Mouse (Mus musculus) A20 (cell line): Measurements from ENCODE around the gene Zan.

Experiments
- DNase-seq: peaks from one replicate; pipeline ENCODE4 v3.0.0-alpha.2; 2011; ENCODE audit warnings: low read depth, low spot score

Gene Zan

GRCm38 (mm10) chr5:137419105-137419504 lies 57.8 kb downstream of the Zan start:
- no peak for DNase-seq

GRCm38 (mm10) chr5:137414253-137414652 lies 62.6 kb downstream of the Zan start:
- no peak for DNase-seq

- no peak for DNase-seq
Measured at GRCm38 (mm10) chr5:137411235-137411634, 65.6 kb downstream of the Zan start.

GRCm38 (mm10) chr5:137410549-137410948 lies 66.3 kb downstream of the Zan start:
- no peak for DNase-seq

- peak; percentile 66 for DNase-seq
Measured at GRCm38 (mm10) chr5:137410066-137410465, 66.8 kb downstream of the Zan start.

GRCm38 (mm10) chr5:137409451-137409850 lies 67.4 kb downstream of the Zan start:
- no peak for DNase-seq

DNA sequence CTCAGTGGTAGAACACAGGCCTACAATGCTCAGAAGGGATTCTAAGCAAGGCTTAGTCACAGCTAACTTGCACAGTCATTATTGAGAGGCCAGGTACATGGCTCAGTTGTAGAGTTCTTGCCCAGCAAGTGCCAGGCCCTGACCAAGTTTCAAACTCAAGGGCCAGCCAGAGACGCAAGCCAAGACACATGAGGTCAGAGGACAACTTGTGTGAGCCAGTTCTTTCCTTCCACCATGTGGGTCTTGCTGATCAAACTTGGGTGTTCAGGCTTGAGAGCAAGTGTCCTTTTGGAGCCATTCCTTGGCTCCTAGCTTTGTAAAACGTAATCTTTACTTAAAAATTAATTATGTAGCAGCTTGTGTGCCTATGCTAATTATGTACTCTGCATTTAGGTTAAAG lies 72.8 kb downstream of the Zan start:
- no peak for DNase-seq

DNA sequence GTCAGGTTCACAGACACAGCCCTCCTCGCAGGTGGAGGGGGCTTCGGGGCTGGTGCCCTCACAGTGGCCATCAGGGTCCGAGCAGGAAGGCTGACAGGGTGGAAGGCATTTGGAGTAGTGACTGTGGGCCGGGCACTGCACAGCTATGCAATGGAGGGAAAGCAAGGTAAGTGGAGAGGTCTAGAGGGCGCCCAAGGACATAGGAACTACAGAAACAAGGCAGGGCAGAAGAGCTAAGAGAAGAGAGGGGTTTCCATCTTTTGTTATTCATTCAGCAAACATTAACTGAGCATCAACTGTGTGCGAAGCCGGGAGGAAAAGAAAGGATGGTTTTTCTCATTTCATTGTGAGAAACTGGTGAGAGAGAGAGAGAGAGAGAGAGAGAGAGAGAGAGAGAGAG lies 82.4 kb downstream of the Zan start:
- DNase-seq, result peak; percentile 8

GRCm38 (mm10) chr5:137391641-137392040 lies 85.2 kb downstream of the Zan start:
- DNase-seq, result no peak

- DNase-seq, result no peak
Measured at GRCm38 (mm10) chr5:137386712-137387111, 90.2 kb downstream of the Zan start.

- DNase-seq, result no peak
Measured at GRCm38 (mm10) chr5:137383441-137383840, 93.4 kb downstream of the Zan start.

DNA sequence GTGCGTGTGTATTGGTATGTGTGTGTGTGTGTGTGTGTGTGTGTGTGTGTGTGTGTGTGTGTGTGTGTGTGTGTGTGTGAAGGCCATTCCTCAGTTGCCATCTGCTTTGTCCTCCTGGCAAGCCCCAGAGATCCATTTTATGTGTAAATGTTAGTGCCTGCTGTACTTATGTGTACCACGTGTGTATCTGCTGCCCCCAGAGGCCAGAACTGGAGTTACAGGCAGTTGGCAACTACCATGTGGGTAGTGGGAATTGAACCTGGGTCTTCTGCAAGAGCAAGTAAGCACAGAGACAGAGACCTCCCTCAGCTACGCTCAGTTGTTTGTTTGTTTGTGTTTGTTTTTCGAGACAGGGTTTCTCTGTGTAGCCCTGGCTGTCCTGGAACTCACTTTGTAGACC lies 95.7 kb downstream of the Zan start:
- peak; percentile 71 for DNase-seq

DNA sequence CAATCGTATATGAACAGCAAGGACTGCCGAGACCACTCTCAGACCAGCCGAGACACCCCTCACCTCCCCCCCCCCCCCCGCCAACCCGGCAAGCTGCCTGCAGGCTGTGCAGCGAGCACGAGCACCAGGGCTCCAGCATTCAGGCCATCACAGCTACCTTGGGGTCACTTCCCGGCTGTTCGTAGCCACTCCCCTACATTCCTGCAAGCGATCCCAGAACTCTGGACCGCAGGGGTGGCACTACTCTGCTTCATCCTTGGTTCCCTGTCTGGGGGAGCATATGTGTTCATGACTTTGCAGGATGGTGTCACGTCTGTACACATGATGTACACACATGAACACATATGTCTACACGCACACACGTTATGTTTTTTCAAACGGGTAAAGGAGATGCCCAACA lies 99.3 kb downstream of the Zan start:
- no peak for DNase-seq

DNA sequence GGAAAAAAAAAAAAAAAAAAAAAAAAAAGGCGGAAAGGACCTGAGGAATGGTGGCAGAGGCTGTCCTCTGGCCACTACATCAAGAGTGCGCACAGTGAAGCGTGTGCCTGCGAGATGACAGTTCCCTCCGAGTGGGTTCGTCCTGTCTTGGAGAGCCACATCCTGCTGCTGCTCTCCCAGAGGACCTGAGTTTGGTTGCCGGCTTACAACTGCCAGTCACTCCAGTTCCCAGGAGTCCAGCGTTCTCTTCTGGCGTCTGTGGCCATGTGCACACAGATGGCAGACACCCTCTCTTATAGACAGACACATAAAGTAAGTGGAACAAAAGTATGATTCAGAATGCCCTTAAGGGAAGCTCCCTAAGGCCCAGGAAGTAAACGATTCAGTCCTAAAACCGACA lies 99.7 kb downstream of the Zan start:
- DNase-seq, result no peak

DNA sequence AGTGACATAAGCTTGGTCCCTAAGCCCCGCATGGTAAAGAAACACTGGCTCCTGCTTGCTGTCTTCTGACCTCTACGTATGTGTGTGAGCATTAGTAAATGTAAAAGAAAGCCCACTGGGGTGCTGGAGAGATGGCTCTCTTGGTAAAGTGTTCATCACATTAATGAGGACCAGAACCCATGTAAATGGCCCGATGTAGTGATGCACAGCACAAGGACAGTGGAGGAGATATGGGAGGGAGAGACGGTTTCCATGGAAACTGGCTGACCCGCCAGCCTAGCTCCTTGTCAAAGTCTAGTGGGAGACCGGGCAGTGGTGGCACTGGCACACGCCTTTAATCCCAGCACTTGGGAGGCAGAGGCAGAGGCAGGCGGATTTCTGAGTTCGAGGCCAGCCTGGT lies 100.1 kb downstream of the Zan start:
- no peak for DNase-seq

- DNase-seq, result no peak
Measured at GRCm38 (mm10) chr5:137376198-137376597, 100.7 kb downstream of the Zan start.

- no peak for DNase-seq
Measured at GRCm38 (mm10) chr5:137375627-137376026, 101.2 kb downstream of the Zan start.

DNA sequence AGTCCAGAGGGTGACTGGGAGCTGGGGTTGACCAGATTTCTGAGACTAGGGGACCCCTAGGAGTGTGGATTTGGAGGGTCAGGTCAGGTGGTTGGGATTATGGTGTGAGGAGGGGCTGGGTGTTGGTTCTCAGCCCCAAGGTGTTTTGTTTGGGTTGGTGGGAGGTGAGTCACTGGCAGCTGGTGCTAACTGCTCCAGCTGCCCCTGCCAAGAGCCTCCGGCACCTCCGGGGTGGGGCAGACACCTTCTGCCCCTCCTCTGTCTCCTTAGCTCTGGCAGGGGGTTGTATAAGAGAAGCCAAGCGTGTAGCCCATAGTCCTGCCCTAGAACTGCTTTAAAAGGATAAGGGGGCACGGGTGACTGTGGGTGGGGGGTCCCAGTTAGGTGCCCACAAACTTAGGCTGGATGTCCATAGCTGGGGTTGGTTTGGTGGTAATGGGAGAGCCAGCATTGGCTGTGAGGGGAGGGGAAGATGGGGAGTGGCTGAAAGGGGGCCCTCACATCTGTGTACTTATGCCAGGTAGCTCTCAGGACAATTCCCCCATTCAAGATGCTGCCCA lies 102.3 kb downstream of the Zan start:
- DNase-seq, result no peak

GRCm38 (mm10) chr5:137373371-137373950 lies 103.4 kb downstream of the Zan start:
- DNase-seq, result no peak

- DNase-seq, result no peak
Measured at GRCm38 (mm10) chr5:137369665-137370064, 107.2 kb downstream of the Zan start.

GRCm38 (mm10) chr5:137358382-137358781 lies 118.5 kb downstream of the Zan start:
- DNase-seq, result peak; percentile 20

- no peak for DNase-seq
Measured at GRCm38 (mm10) chr5:137354091-137354490, 122.8 kb downstream of the Zan start.

DNA sequence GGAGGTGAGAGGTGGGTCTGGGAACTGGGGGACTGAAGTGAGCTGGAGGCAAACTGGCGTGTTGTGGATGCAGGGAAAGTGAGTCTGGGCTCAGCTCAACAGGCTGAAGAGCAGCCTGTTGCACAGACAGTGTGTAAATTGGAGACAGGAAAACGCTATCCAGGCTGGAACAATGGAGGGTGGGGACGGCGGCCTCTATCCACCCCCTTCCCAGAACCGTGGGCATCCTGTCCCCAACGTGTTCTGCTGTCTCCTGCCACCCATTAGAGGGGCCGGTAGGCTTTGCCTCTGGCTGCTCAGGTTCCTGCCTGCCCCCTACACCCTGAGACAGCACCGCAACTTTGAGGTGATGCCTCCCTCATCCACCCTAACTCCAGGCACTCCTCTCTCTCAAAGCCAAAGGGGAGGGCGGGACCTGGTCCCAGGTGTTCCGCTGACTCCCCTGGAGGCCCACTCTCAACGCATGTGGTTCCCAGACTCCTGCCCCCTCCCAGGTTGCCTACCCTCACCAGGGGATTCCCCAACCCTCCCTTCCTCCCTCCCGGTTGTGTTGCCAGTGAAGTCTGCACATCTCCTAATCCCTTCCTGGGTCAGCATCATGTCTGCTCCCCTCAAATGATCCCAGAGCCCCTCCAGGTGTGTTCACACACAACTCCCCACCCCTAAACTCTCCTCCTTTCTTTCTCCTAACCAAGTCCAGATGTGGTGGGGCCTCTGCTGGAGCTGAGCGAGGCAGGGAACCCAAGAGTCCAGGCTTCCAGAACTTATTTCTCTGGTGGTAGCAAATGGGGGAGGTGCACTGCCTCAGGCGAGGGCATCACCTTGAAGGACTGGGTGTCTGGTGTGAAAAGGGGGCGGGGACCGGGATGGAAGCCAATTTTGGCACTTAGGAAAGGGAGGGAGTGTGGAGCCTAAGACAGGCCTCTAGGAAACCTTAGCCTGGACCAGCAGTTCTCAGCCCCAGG lies 124.6 kb downstream of the Zan start:
- DNase-seq, result no peak
